Mouse (Mus musculus) CH12.LX (cell line): ENCODE measurements around the gene Babam2. TPM values are rescaled to one million over a fixed set of nuclear protein-coding genes. Genes with fewer than 3 reads are reported as not detected.

Source experiments
- DNase-seq: peaks from one replicate; pipeline ENCODE4 v3.0.0-alpha.2; 2013; ENCODE audit errors: extremely low read depth
- H3K27ac ChIP-seq: 2 replicates; pipeline ENCODE4 v1.5.1; 2012; ENCODE audit warnings: low read depth, mild to moderate bottlenecking, control low read depth, moderate library complexity; ENCODE audit not compliant: insufficient read depth
- H3K27me3 ChIP-seq: replicated peaks from 2 replicates; pipeline ENCODE3; 2012; ENCODE audit warnings: inconsistent platforms
- H3K36me3 ChIP-seq, 2 experiments: replicated peaks in 1 of 2; 2 replicates each; pipeline versions ENCODE3 to v1.6.1; 2012; ENCODE audit warnings: inconsistent platforms in 1 of 2, low read length in 1 of 2, mild to moderate bottlenecking in 1 of 2, mixed read lengths in 1 of 2, moderate library complexity in 1 of 2; ENCODE audit not compliant: control insufficient read depth in 1 of 2, insufficient read depth in 1 of 2
- H3K4me1 ChIP-seq, 2 experiments: 2 replicates each; pipeline ENCODE4 v1.6.1; 2012; ENCODE audit warnings: inconsistent platforms in 1 of 2, moderate library complexity in 1 of 2; ENCODE audit not compliant: insufficient read depth in 2 of 2, control insufficient read depth in 1 of 2
- H3K4me2 ChIP-seq: 2 replicates; pipeline ENCODE4 v1.6.1; 2012; ENCODE audit warnings: low read depth, mild to moderate bottlenecking, control low read depth; ENCODE audit not compliant: poor library complexity, insufficient read depth, severe bottlenecking
- H3K4me3 ChIP-seq, 3 experiments: fragments of 150-350 bp in 1 of 3; sonication (generic) in 1 of 3; replicated peaks in 1 of 3; 2 replicates each; pipeline versions ENCODE3 to v1.5.1; 2011 to 2012; ENCODE audit warnings: low read depth in 2 of 3, low read length in 2 of 3, mild to moderate bottlenecking in 2 of 3, moderate library complexity in 2 of 3, control low read depth in 1 of 3, improper control_type of control experiment in 1 of 3, inconsistent platforms in 1 of 3, mixed read lengths in 1 of 3; ENCODE audit not compliant: poor library complexity in 1 of 3
- H3K79me2 ChIP-seq: replicated peaks from 2 replicates; pipeline ENCODE4 v1.6.1; 2012; ENCODE audit warnings: mild to moderate bottlenecking, moderate library complexity; ENCODE audit not compliant: control insufficient read depth, poor library complexity, insufficient read depth, severe bottlenecking; ENCODE audit errors: extremely low read depth
- H3K9ac ChIP-seq: 2 replicates; pipeline ENCODE4 v1.6.1; 2012; ENCODE audit warnings: low read depth, mild to moderate bottlenecking, control low read depth, moderate library complexity; ENCODE audit not compliant: insufficient read depth
- H3K9me3 ChIP-seq: replicated peaks from 2 replicates; pipeline ENCODE3; 2012; ENCODE audit warnings: low read length, inconsistent platforms, mixed read lengths
- CHD2 ChIP-seq: IDR thresholded peaks from 2 replicates; pipeline ENCODE4 v1.6.1; 2011; ENCODE audit warnings: low read length, improper control_type of control experiment
- E2F4 ChIP-seq: IDR thresholded peaks from 2 replicates; pipeline ENCODE4 v1.6.1; 2011; ENCODE audit warnings: low read depth, low read length, improper control_type of control experiment; ENCODE audit not compliant: insufficient replicate concordance
- ELF1 ChIP-seq: IDR thresholded peaks from 2 replicates; pipeline ENCODE4 v1.6.1; 2014; ENCODE audit warnings: low read depth, mild to moderate bottlenecking, inconsistent platforms, low read length, improper control_type of control experiment
- EP300 ChIP-seq: IDR thresholded peaks from 2 replicates; pipeline ENCODE4 v1.6.1; 2011; ENCODE audit warnings: low read length, improper control_type of control experiment
- ETS1 ChIP-seq: conservative IDR thresholded peaks from 2 replicates; pipeline ENCODE4 v1.6.1; 2012; ENCODE audit warnings: low read depth, mild to moderate bottlenecking, inconsistent platforms, low read length, improper control_type of control experiment, moderate library complexity
- GABPA ChIP-seq: IDR thresholded peaks from 2 replicates; pipeline ENCODE4 v1.6.1; 2012; ENCODE audit warnings: low read depth, low read length, improper control_type of control experiment, inconsistent platforms; ENCODE audit not compliant: insufficient replicate concordance
- IRF4 ChIP-seq: IDR thresholded peaks from 2 replicates; pipeline ENCODE4 v1.6.1; 2014; ENCODE audit warnings: low read depth, mild to moderate bottlenecking, inconsistent platforms, low read length, improper control_type of control experiment
- JUN ChIP-seq: IDR thresholded peaks from 2 replicates; pipeline ENCODE4 v1.6.1; 2011; ENCODE audit warnings: low read depth, mild to moderate bottlenecking, low read length, improper control_type of control experiment, moderate library complexity; ENCODE audit not compliant: insufficient read depth
- JUND ChIP-seq: conservative IDR thresholded peaks from 2 replicates; pipeline ENCODE4 v1.6.1; 2011; ENCODE audit warnings: low read depth, low read length, improper control_type of control experiment
- MAFK ChIP-seq: IDR thresholded peaks from 2 replicates; pipeline ENCODE4 v1.6.1; 2011; ENCODE audit warnings: low read length, improper control_type of control experiment; ENCODE audit not compliant: insufficient replicate concordance
- MAZ ChIP-seq: IDR thresholded peaks from 2 replicates; pipeline ENCODE4 v1.6.1; 2012; ENCODE audit warnings: low read depth, mild to moderate bottlenecking, inconsistent platforms, low read length, improper control_type of control experiment, moderate library complexity
- MXI1 ChIP-seq: IDR thresholded peaks from 2 replicates; pipeline ENCODE4 v1.6.1; 2011; ENCODE audit warnings: mild to moderate bottlenecking, low read depth, low read length, improper control_type of control experiment
- MYC ChIP-seq: IDR thresholded peaks from 2 replicates; pipeline ENCODE4 v1.6.1; 2011; ENCODE audit warnings: low read depth, mild to moderate bottlenecking, improper control_type of control experiment, low read length
- NELFE ChIP-seq: IDR thresholded peaks from 2 replicates; pipeline ENCODE4 v1.6.1; 2011; ENCODE audit warnings: low read depth, low read length, improper control_type of control experiment
- PAX5 ChIP-seq: IDR thresholded peaks from 2 replicates; pipeline ENCODE4 v1.6.1; 2012; ENCODE audit warnings: low read length, inconsistent platforms, mixed read lengths
- RAD21 ChIP-seq: IDR thresholded peaks from 2 replicates; pipeline ENCODE4 v1.6.1; 2011; ENCODE audit warnings: low read depth, mild to moderate bottlenecking, low read length, improper control_type of control experiment, moderate library complexity
- RCOR1 ChIP-seq: conservative IDR thresholded peaks from 2 replicates; pipeline ENCODE4 v1.6.1; 2012; ENCODE audit warnings: low read depth, mild to moderate bottlenecking, inconsistent platforms, low read length, improper control_type of control experiment
- SIN3A ChIP-seq: IDR thresholded peaks from 2 replicates; pipeline ENCODE4 v1.6.1; 2012; ENCODE audit warnings: low read length, improper control_type of control experiment, inconsistent platforms
- SMC3 ChIP-seq: IDR thresholded peaks from 2 replicates; pipeline ENCODE4 v1.6.1; 2011; ENCODE audit warnings: low read depth, low read length, improper control_type of control experiment
- TBP ChIP-seq: conservative IDR thresholded peaks from 2 replicates; pipeline ENCODE4 v1.6.1; 2011; ENCODE audit warnings: low read depth, low read length, improper control_type of control experiment
- UBTF ChIP-seq: IDR thresholded peaks from 2 replicates; pipeline ENCODE4 v1.6.1; 2012; ENCODE audit warnings: low read depth, mild to moderate bottlenecking, inconsistent platforms, low read length, improper control_type of control experiment, moderate library complexity
- USF1 ChIP-seq: IDR thresholded peaks from 2 replicates; pipeline ENCODE4 v1.6.1; 2014; ENCODE audit warnings: low read depth, mild to moderate bottlenecking, inconsistent platforms, low read length, improper control_type of control experiment
- USF2 ChIP-seq: conservative IDR thresholded peaks from 2 replicates; pipeline ENCODE4 v1.6.1; 2011; ENCODE audit warnings: low read depth, low read length, improper control_type of control experiment
- ZKSCAN1 ChIP-seq: IDR thresholded peaks from 2 replicates; pipeline ENCODE4 v1.6.1; 2012; ENCODE audit warnings: low read depth, inconsistent platforms, low read length, improper control_type of control experiment, borderline replicate concordance
- ZMIZ1 ChIP-seq: IDR thresholded peaks from 2 replicates; pipeline ENCODE4 v1.6.1; 2012; ENCODE audit warnings: low read depth, mild to moderate bottlenecking, inconsistent platforms, low read length, improper control_type of control experiment
- dilution Hi-C: fragments of 300-500 bp; cut with MboI; formaldehyde crosslinking; loops from 2 replicates; pipeline ENCODE4 v1.14.3; 2020; ENCODE audit warnings: low sequenced_read_pairs; ENCODE audit not compliant: extremely low pct_unique_long_range_greater_than_20kb, extremely low pct_ligation_motif_present
- in situ Hi-C: fragments of 300-500 bp; cut with MboI; formaldehyde crosslinking; loops from 3 replicates; pipeline ENCODE4 v1.14.3; 2019; ENCODE audit warnings: low sequenced_read_pairs, low pct_ligation_motif_present, low pct_unique_long_range_greater_than_20kb, mixed read lengths
- polyA plus RNA-seq: library from polyadenylated mRNA; unstranded; fragments of >175 nt; gene quantifications from 2 replicates; pipeline ENCODE4 v1.2.1, GENCODE M21; 2012; ENCODE audit warnings: low read depth; ENCODE audit not compliant: insufficient read length
- total RNA-seq, 2 experiments: library from RNA; depleted of rRNA; stranded (reverse); fragments of 300-350 nt in 1 of 2; fragments of >200 nt in 1 of 2; gene quantifications; 2 replicates each; pipeline ENCODE4 v1.2.3; 2012 to 2014

Gene Babam2
- total and polyA plus RNA-seq, 3 experiments: 38.2 to 78.0 (median 39.8) TPM

GRCm38 (mm10) chr5:32078986-32079385, 381.5 kb downstream of the Babam2 start:
- Histone ChIP-seq H3K4me3 (no peak overlapping the region), H3K9me3 (no peaks in the 10 kb centered on the region), H3K27me3 (no peaks in the 10 kb centered on the region), H3K4me2 (no peak overlapping the region), H3K27ac (no peak overlapping the region), H3K79me2 (no peaks in the 10 kb centered on the region), H3K36me3 (peaks cover 0 to 7% of the 10 kb centered on the region in 2 experiments), H3K9ac (no peak overlapping the region), H3K4me1 (peaks cover 4 to 10% of the 10 kb centered on the region in 2 experiments; a peak in 3 of 4 replicates)
- in situ Hi-C loops (no loop called here), dilution Hi-C loops (no loop called here)
- no peak for DNase-seq
- no peak for TF ChIP-seq USF2
- TF ChIP-seq ETS1: no peak
- no peak for TF ChIP-seq IRF4
- no peak for TF ChIP-seq ELF1
- TF ChIP-seq MAFK: no peak
- no peak for TF ChIP-seq TBP
- TF ChIP-seq USF1: no peak
- TF ChIP-seq RAD21: no peak
- no peak for TF ChIP-seq MYC
- TF ChIP-seq SIN3A: no peak
- no peak for TF ChIP-seq MXI1
- TF ChIP-seq E2F4: no peak
- TF ChIP-seq JUN: no peak
- TF ChIP-seq GABPA: no peak
- no peak for TF ChIP-seq EP300
- TF ChIP-seq ZMIZ1: no peak
- TF ChIP-seq ZKSCAN1: no peak
- TF ChIP-seq MAZ: no peak
- TF ChIP-seq SMC3: no peak
- TF ChIP-seq NELFE: no peak

DNA sequence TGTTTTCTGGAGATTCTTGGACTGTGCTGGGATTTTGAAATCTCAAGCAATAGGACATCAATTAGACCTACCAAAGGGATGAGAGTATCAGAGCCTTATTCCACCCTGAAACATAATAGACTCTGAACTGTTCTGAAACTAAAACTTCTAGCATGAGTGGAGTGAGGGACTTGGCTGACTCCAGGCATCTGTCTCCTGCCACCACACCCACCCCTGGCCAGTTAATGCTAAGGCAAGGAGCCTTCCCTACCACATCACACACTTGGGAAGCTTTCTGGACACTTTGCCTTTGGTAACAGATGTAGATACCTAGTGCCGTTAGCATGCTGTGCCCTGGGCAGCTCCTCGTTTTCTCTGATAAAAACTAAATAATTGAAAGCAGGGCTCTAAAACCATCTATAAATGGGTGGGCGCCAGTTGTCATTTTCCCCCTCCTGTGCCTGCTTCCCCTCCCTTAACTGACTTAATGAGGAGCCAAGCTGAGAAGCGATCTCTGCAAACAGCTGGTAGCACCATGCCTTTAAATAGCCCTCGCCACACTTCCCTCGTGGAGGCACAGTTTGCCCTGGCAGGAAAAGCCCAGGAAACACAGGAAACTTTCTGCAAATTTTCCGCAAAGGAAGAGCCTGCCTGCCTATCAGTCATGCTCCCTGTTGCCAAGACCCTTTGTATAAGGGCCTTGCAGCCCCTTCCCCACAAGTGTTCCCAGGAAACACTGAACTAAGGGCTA, 383.2 kb downstream of the Babam2 start:
- dilution Hi-C loops: no loop called here
- no peak overlapping the region for H3K4me3 ChIP-seq

More for the DNA sequence above, 383.2 kb downstream of the Babam2 start:
- H3K27me3 ChIP-seq: no peaks in the 10 kb centered on the region
- H3K9ac ChIP-seq: no peak overlapping the region
- no peaks in the 10 kb centered on the region for H3K9me3 ChIP-seq
- no peak for TF ChIP-seq EP300
- no peak for TF ChIP-seq MAFK
- TF ChIP-seq MYC: no peak
- TF ChIP-seq RCOR1: no peak
- no peak for TF ChIP-seq PAX5
- TF ChIP-seq NELFE: no peak
- TF ChIP-seq JUND: no peak
- TF ChIP-seq CHD2: no peak
- no peak for TF ChIP-seq SIN3A
- TF ChIP-seq TBP: no peak
- no peak for TF ChIP-seq UBTF
- no peak for TF ChIP-seq RAD21
- no peak for TF ChIP-seq ELF1
- no peak for TF ChIP-seq ZKSCAN1
- H3K79me2 ChIP-seq: no peaks in the 10 kb centered on the region
- H3K4me1 ChIP-seq: peaks cover 8 to 18% of the 10 kb centered on the region in 2 experiments
- DNase-seq: no peak
- no peak overlapping the region for H3K4me2 ChIP-seq
- H3K27ac ChIP-seq: no peak overlapping the region
- H3K36me3 ChIP-seq: peaks cover 0 to 17% of the 10 kb centered on the region in 2 experiments
- in situ Hi-C loops: no loop called here
